Mouse (Mus musculus) stomach, postnatal 0 days (tissue): ENCODE measurements around the gene Nipal1. TPM values are rescaled to one million over a fixed set of nuclear protein-coding genes. Genes with fewer than 3 reads are reported as not detected.

ENCODE experiments used
- ATAC-seq: fragments of 200-750 bp; cut with Nextera tagmentation; 2 replicates; pipeline ENCODE4 v1.8.0; 2017; ENCODE audit not compliant: low FRiP score, low TSS enrichment
- DNase-seq: peaks from one replicate; pipeline ENCODE4 v3.0.0-alpha.2; 2016; ENCODE audit warnings: low spot score
- H3K27ac ChIP-seq: fragments of 300-500 bp; sonication (generic); replicated peaks from 2 replicates; pipeline ENCODE4 v1.5.1; 2014; ENCODE audit warnings: mild to moderate bottlenecking, control low read depth
- H3K27me3 ChIP-seq: fragments of 300-500 bp; sonication (generic); 2 replicates; pipeline ENCODE4 v1.6.1; 2014; ENCODE audit warnings: low read length; ENCODE audit not compliant: control insufficient read depth, insufficient read depth
- H3K36me3 ChIP-seq: fragments of 300-500 bp; sonication (generic); 2 replicates; pipeline ENCODE4 v1.6.1; 2014; ENCODE audit warnings: low read length, mixed read lengths; ENCODE audit not compliant: control insufficient read depth, insufficient read depth
- H3K4me1 ChIP-seq: fragments of 300-500 bp; sonication (generic); replicated peaks from 2 replicates; pipeline ENCODE4 v1.6.1; 2014; ENCODE audit warnings: antibody characterized with exemption; ENCODE audit not compliant: control insufficient read depth, insufficient read depth
- H3K4me2 ChIP-seq: fragments of 300-500 bp; sonication (generic); replicated peaks from 2 replicates; pipeline ENCODE4 v1.6.1; 2014; ENCODE audit warnings: low read depth, mild to moderate bottlenecking, control low read depth, moderate library complexity
- H3K4me3 ChIP-seq: fragments of 300-500 bp; sonication (generic); 2 replicates; pipeline ENCODE4 v1.5.1; 2014; ENCODE audit warnings: low read depth, low read length, control low read depth
- H3K9ac ChIP-seq: fragments of 300-500 bp; sonication (generic); 2 replicates; pipeline ENCODE4 v1.6.1; 2014; ENCODE audit warnings: mild to moderate bottlenecking, low read length, control low read depth, mixed read lengths
- H3K9me3 ChIP-seq: fragments of 300-500 bp; sonication (generic); 2 replicates; pipeline ENCODE4 v1.6.1; 2016; ENCODE audit warnings: low read length; ENCODE audit not compliant: control insufficient read depth
- CTCF ChIP-seq: IDR thresholded peaks from 2 replicates; pipeline ENCODE4 v1.5.1; 2016; ENCODE audit warnings: antibody characterized with exemption, low read depth, mild to moderate bottlenecking, moderate library complexity
- EP300 ChIP-seq: optimal IDR thresholded peaks from 2 replicates; pipeline ENCODE3; 2016; ENCODE audit warnings: antibody characterized with exemption
- WGBS: fragments of 180-500 bp; shearing (Covaris S2); extraction: QIAGEN DNeasy Blood & Tissue Kit; methylation state at CpG from one replicate; pipeline ENCODE4 v1.1.7; 2014; 5-methylcytosine and 5-hydroxymethylcytosine counted together
- polyA plus RNA-seq: library from polyadenylated mRNA; unstranded; fragments of >200 nt; fragmentation: Nextera tagmentation; extraction: Ambion mirVana; gene quantifications from 2 replicates; pipeline ENCODE4 v1.2.1, GENCODE M21; 2015

The Nipal1 gene
- polyA plus RNA-seq, 1 experiment from 2014 or later = 64.5 TPM

DNA sequence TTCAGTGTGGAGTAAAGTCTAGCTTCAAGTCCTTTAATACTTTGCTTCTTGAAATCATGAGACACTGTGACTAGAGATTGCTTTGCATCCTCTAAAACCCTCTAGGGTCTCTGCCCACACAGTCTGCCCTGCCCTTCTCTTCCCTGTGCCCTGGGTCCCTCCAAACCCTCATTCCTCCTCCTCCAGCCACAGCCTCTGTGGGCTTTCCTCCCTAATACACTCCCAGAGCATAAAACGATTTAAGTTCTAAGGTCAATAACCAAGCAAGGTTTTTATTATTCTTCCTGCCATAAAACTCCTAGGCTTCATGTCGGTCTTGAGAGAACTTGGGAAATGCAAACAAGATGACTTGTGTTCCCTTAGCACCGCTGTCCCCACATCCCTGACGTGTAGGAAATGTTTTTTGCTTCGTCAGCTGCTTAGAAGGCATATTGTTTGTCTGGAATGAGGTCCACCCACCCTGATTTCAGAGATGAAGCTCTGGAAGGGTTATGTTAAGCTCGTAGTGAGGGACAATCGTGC, 8.7 kb downstream of the Nipal1 start:
- Histone ChIP-seq H3K27ac (no peak overlapping the region), H3K4me3 (no peak overlapping the region), H3K9ac (no peak overlapping the region), H3K4me1 (peaks cover 3% of the 10 kb centered on the region; the same call in 1 of the 2 replicates), H3K4me2 (no peak overlapping the region), H3K36me3 (no peaks in the 10 kb centered on the region), H3K27me3 (no peaks in the 10 kb centered on the region), H3K9me3 (no peaks in the 10 kb centered on the region)
- ATAC-seq (no peak), DNase-seq (no peak)
- WGBS = 45% methylated on average over 7 of the region's 7 CpGs
- TF ChIP-seq CTCF (no peak), EP300 (no peak)

DNA sequence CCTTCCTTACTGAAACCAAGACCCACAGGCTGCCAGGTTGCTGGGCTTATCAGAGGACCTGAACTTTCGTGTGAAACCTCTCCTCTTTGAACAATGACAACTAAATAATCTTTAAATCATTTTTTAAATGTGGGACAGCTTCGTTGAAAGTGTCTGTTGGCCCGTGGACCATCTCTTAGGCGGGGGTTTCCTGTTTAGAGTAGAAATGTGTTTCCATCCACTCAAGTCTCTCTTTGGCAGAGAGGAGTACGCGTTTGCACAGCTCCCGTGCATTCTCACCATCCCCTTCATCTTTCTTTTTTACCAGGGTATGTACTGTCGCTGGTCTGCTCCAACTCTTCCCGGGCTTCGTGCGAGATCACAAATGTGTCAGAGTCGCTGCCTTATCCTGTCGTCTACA, 10.8 kb downstream of the Nipal1 start:
- Histone ChIP-seq H3K4me1 (peaks cover under 1% of the 10 kb centered on the region; the same call in 1 of the 2 replicates), H3K4me2 (no peak overlapping the region), H3K27me3 (no peaks in the 10 kb centered on the region), H3K4me3 (no peak overlapping the region), H3K9me3 (no peaks in the 10 kb centered on the region), H3K36me3 (no peaks in the 10 kb centered on the region), H3K9ac (no peak overlapping the region), H3K27ac (no peak overlapping the region)
- no peak for TF ChIP-seq CTCF
- TF ChIP-seq EP300 = no peak
- ATAC-seq (no peak), DNase-seq (no peak)
- WGBS = 74% methylated on average over 13 of the region's 13 CpGs

DNA sequence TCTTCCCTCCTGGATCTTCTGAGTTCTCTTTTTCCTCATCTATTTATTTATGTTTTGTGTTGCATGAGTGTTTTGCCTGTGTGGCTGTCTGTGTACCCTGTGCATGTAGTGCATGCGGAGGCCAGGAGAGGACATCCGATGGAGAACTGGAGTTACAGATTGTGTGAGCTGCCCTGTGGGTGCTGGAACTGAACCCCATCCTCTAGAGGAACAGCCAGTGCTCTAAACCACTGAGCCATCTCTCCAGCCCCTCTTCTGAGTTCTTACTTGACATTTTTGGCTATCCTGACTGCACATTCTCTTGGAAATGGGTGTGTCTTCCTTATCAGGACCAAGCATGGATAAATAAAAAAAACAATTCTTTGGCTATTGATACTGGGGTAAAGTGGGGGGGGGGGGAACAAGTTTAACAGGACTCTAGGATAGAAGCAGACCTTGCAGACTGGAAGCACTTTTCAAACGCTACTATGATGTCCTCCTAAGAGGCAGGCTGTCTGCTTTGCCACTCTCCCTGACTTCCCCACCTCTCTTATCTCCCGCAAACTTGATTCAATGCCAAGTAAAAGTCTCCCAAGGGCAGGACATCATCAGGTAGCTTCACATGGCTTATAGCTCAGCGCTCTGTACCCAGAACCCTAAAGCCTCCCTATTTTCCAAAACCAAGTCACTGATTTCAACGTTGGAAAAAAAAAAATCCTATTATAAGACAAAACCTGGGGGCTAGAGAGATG, 13.6 kb downstream of the Nipal1 start:
- H3K27me3 ChIP-seq = no peaks in the 10 kb centered on the region
- ATAC-seq (peak; percentile 17; the same call in 1 of the 2 replicates), DNase-seq (no peak)
- no peak overlapping the region for H3K9ac ChIP-seq
- H3K4me1 ChIP-seq = no peaks in the 10 kb centered on the region
- H3K27ac ChIP-seq = no peak overlapping the region
- H3K4me3 ChIP-seq = no peak overlapping the region
- no peak overlapping the region for H3K4me2 ChIP-seq
- 61% methylated on average over 6 of the region's 6 CpGs for WGBS
- TF ChIP-seq CTCF (no peak), EP300 (no peak)
- H3K36me3 ChIP-seq = no peaks in the 10 kb centered on the region
- H3K9me3 ChIP-seq = no peaks in the 10 kb centered on the region

GRCm38 (mm10) chr5:72664126-72664525, 16.5 kb downstream of the Nipal1 start:
- 75% methylated on average over 5 of the region's 5 CpGs for WGBS
- TF ChIP-seq EP300 (no peak), CTCF (no peak)
- Histone ChIP-seq H3K36me3 (no peaks in the 10 kb centered on the region), H3K9me3 (no peaks in the 10 kb centered on the region), H3K27me3 (no peaks in the 10 kb centered on the region), H3K27ac (no peak overlapping the region), H3K4me3 (no peak overlapping the region), H3K9ac (no peak overlapping the region), H3K4me1 (no peaks in the 10 kb centered on the region), H3K4me2 (no peak overlapping the region)
- DNase-seq (no peak), ATAC-seq (no peak)

DNA sequence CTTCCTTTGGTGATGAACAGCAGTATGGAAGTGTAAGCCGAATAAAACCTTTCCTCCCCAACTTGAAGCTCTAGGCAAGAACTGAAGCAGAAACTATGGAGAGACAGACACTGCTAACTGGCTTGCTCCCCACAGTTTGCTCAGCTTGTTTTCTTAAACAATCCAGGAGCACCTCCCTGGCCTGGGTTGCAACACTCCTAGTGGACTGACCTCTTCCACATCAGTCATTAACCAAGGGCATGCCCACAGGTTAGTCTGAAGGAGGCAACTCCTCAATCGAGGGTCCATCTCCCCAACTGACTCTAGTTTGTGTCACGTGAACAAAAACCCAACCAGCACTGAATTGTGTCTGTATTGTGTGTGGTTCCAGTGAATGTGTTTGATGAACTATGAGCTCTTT, 17.3 kb downstream of the Nipal1 start:
- WGBS = 53% methylated on average over 3 of the region's 3 CpGs
- DNase-seq = no peak
- H3K4me2 ChIP-seq = no peak overlapping the region

DNA sequence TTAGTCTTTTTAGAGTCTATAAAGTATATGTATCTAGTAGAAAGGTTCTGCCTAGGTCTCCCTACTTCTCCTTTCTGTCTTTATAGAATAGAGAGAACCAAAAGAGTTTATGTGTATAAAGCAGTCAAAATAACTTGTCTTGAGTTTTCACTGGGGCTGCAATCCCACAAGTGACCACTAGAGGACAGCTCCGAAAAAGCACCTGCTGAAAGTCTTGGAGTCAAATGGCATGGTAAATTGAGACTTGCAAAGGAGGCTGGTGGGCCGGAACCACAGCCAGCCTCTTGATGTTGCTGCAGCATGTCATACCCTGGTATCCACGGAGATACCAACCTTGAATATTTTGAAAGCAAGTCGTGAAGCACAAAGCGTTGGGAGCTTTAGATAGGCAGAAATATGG, 17.7 kb downstream of the Nipal1 start:
- DNase-seq = peak; percentile 68
- TF ChIP-seq CTCF (peak; percentile 91), EP300 (no peak)
- WGBS = 22% methylated on average over 5 of the region's 5 CpGs

More for the DNA sequence above, 17.3 kb downstream of the Nipal1 start:
- H3K9ac ChIP-seq = no peak overlapping the region
- TF ChIP-seq EP300 = no peak
- no peak for TF ChIP-seq CTCF
- H3K4me1 ChIP-seq = no peaks in the 10 kb centered on the region
- H3K4me3 ChIP-seq = no peak overlapping the region
- H3K9me3 ChIP-seq = no peaks in the 10 kb centered on the region
- no peaks in the 10 kb centered on the region for H3K36me3 ChIP-seq
- no peaks in the 10 kb centered on the region for H3K27me3 ChIP-seq
- no peak overlapping the region for H3K27ac ChIP-seq
- peak; percentile 67 for ATAC-seq

More for the DNA sequence above, 17.7 kb downstream of the Nipal1 start:
- Histone ChIP-seq H3K4me2 (no peak overlapping the region), H3K4me1 (no peaks in the 10 kb centered on the region), H3K27me3 (no peaks in the 10 kb centered on the region), H3K27ac (no peak overlapping the region), H3K36me3 (no peaks in the 10 kb centered on the region), H3K9me3 (no peaks in the 10 kb centered on the region), H3K9ac (no peak overlapping the region), H3K4me3 (no peak overlapping the region)
- ATAC-seq = peak; percentile 11; the same call in 1 of the 2 replicates
